Mouse (Mus musculus) heart, embryonic 14.5 days (tissue): ENCODE results near the gene Lsm4. TPM values are rescaled to one million over a fixed set of nuclear protein-coding genes. Genes with fewer than 3 reads are reported as not detected.

Experiments used
- ATAC-seq: fragments of 200-750 bp; cut with Nextera tagmentation; 2 replicates; pipeline ENCODE4 v1.8.0; 2017; ENCODE audit warnings: low read depth, moderate TSS enrichment; ENCODE audit not compliant: insufficient number of reproducible peaks, insufficient read depth, low FRiP score
- H3K27ac ChIP-seq, 2 experiments: fragments of 200-500 bp in 1 of 2; fragments of 300-500 bp in 1 of 2; sonication (generic) in 1 of 2; replicated peaks in 1 of 2; 2 replicates each; pipeline ENCODE4 v1.5.1; 2012 to 2014; ENCODE audit warnings: low read depth in 2 of 2, low read length in 2 of 2, control low read depth in 1 of 2, mild to moderate bottlenecking in 1 of 2, mixed read lengths in 1 of 2; ENCODE audit not compliant: control insufficient read depth in 1 of 2, insufficient read depth in 1 of 2
- H3K27me3 ChIP-seq: fragments of 300-500 bp; sonication (generic); 2 replicates; pipeline ENCODE4 v1.6.1; 2014; ENCODE audit warnings: mild to moderate bottlenecking, low read length, control low read depth; ENCODE audit not compliant: control insufficient read depth, insufficient read depth
- H3K36me3 ChIP-seq: fragments of 300-500 bp; sonication (generic); 2 replicates; pipeline ENCODE4 v1.6.1; 2014; ENCODE audit warnings: mild to moderate bottlenecking, control low read depth, low read length, mixed read lengths; ENCODE audit not compliant: control insufficient read depth, insufficient read depth
- H3K4me1 ChIP-seq, 2 experiments: fragments of 200-500 bp in 1 of 2; fragments of 300-500 bp in 1 of 2; sonication (generic) in 1 of 2; 2 replicates each; pipeline ENCODE4 v1.6.1; 2012 to 2014; ENCODE audit warnings: low read length in 2 of 2, control low read depth in 1 of 2, mixed read lengths in 1 of 2; ENCODE audit not compliant: control insufficient read depth in 2 of 2, insufficient read depth in 2 of 2
- H3K4me2 ChIP-seq: fragments of 300-500 bp; sonication (generic); 2 replicates; pipeline ENCODE4 v1.6.1; 2014; ENCODE audit warnings: mild to moderate bottlenecking, low read length
- H3K4me3 ChIP-seq, 2 experiments: fragments of 200-500 bp in 1 of 2; fragments of 300-500 bp in 1 of 2; sonication (generic) in 1 of 2; 2 replicates each; pipeline ENCODE4 v1.5.1; 2012 to 2014; ENCODE audit warnings: low read length in 2 of 2, mild to moderate bottlenecking in 2 of 2, control low read depth in 1 of 2, low read depth in 1 of 2, moderate library complexity in 1 of 2; ENCODE audit not compliant: control insufficient read depth in 1 of 2, insufficient read depth in 1 of 2
- H3K9ac ChIP-seq: fragments of 300-500 bp; sonication (generic); 2 replicates; pipeline ENCODE4 v1.6.1; 2014; ENCODE audit warnings: mild to moderate bottlenecking, low read length
- H3K9me3 ChIP-seq: fragments of 300-500 bp; sonication (generic); 2 replicates; pipeline ENCODE4 v1.6.1; 2016; ENCODE audit warnings: low read length, control low read depth; ENCODE audit not compliant: control insufficient read depth
- WGBS: fragments of 180-500 bp; shearing (Covaris S2); extraction: QIAGEN DNeasy Blood & Tissue Kit; methylation state at CpG from one replicate; pipeline ENCODE4 v1.1.7; 2014; 5-methylcytosine and 5-hydroxymethylcytosine counted together
- polyA plus RNA-seq: library from polyadenylated mRNA; unstranded; fragments of >200 nt; fragmentation: Nextera tagmentation; extraction: Ambion mirVana; gene quantifications from 2 replicates; pipeline ENCODE4 v1.2.1, GENCODE M21; 2014

Gene Lsm4
- polyA plus RNA-seq, 1 experiment from 2014 or later: 334 TPM

DNA sequence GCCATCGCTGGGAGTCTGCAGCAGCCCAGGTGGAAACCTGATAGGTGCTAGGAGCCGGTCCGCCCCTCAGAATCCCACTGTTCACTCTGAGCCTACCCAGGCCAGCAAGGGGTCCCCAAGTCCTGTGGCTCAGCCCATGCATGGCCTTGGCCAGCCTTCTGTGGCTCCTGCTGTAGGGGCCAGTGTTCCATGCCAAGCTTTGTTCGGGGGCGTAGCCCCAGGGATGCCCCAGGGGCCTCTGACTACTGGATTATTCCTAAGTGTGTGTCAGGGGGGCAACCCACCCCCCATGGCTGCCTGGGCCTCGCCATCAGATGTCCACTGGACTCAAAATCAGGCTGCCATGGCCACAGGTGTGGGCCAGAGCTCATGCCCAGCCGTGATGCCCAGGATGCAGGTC is 40.9 kb downstream of the Lsm4 start:
- H3K9me3 ChIP-seq: no peaks in the 10 kb centered on the region

DNA sequence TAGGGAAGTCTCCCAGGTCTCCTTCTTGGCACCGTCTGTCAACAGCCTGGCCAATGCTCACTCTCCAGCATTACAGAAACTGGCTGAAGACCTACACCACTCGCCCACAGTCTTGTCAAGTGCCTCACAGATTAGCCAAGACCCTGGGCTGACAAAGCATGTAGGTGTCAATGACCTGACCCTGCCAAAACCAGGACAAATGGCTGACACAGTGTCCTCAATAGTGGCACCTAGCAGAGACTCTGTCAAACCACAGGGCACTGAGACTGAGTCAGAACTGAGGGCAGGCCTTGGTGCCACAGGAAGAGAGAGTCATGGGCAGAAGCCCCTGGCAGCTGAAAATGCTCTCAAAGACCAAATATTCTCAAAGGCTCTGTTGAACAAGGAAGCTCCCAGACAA is 42.0 kb downstream of the Lsm4 start:
- Histone ChIP-seq H3K4me3 (no peak overlapping the region), H3K27me3 (peaks cover 14% of the 10 kb centered on the region; the same call in 1 of the 2 replicates), H3K36me3 (no peaks in the 10 kb centered on the region), H3K4me2 (no peak overlapping the region), H3K9ac (no peak overlapping the region), H3K27ac (no peak overlapping the region), H3K4me1 (no peaks in the 10 kb centered on the region), H3K9me3 (no peaks in the 10 kb centered on the region)
- ATAC-seq: no peak
- 40% methylated on average over 2 of the region's 2 CpGs for WGBS

More for the DNA sequence above, 40.9 kb downstream of the Lsm4 start:
- Histone ChIP-seq H3K4me1 (no peaks in the 10 kb centered on the region), H3K36me3 (no peaks in the 10 kb centered on the region), H3K4me2 (no peak overlapping the region), H3K27me3 (peaks cover 7% of the 10 kb centered on the region; the same call in 1 of the 2 replicates), H3K4me3 (no peak overlapping the region), H3K27ac (no peak overlapping the region), H3K9ac (no peak overlapping the region)
- 80% methylated on average over 7 of the region's 7 CpGs for WGBS
- no peak for ATAC-seq

DNA sequence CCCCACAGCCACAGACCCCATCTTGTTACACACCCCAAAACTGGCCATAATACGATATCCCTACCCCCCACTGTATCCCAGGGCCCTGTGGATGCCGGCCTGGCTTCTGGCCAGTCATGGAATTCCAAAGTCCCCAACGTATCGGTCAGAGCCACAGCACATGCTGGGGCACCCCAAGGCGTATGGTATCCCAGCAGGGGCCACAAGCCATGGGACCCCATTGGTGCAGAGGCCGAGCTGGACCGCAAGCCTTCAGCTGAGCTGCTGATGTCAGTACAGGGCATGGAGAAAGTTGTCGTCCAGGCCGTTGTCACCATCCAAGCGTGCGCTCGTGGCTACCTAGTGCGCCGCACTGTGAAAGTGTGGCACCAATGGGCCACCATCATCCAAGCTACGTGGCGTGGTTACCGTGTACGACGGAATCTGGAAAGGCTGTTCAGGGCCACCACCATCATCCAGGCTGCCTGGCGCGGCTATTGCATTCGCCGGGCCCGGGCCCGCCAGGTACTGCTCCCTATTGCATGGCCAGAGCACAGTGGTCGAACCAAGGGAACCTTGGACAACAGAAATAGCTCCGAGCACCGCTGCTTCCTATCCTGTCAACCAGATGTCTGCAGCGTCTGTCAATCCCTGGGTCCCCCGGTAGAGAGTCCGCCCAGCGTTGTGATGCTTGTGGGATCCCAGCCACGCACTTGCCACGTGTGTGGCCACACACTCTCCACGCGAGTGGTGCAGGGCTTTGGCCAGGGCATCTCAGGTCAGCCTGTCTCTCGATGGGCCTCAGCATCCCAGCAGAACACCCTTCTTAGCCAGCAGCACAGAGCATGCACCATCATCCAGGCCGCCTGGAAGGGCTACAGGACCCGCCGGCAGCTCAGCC is 43.7 kb downstream of the Lsm4 start:
- H3K4me2 ChIP-seq: no peak overlapping the region
- H3K9ac ChIP-seq: no peak overlapping the region
- H3K4me1 ChIP-seq: no peaks in the 10 kb centered on the region
- H3K9me3 ChIP-seq: no peaks in the 10 kb centered on the region
- H3K27ac ChIP-seq: no peak overlapping the region
- no peak overlapping the region for H3K4me3 ChIP-seq
- no peak for ATAC-seq
- no peaks in the 10 kb centered on the region for H3K36me3 ChIP-seq
- 73% methylated on average over 40 of the region's 40 CpGs for WGBS
- peaks cover 16% of the 10 kb centered on the region; the same call in 1 of the 2 replicates for H3K27me3 ChIP-seq

DNA sequence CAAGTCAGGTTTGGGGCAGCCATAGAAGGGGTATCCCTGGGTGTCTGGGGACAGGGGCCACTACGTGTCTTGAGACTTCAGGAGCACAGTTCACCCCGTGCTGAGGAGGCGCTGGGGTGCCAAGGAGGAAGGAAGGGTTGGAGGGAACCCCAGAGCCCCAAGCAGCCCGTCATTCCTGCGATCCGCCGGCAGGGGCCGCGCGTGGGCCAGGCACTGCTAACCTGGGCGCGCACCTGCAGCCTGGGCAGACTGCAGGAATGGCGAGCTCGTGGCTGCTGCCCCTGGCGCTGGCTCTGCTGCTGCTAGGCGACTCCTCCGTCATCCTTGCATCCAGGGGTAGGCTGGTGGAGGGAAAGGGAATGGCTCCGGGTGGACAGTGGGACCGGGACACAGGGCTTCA is 45.2 kb downstream of the Lsm4 start, which contains the start of gene Gm3336:
Gene Gm3336, plus strand, starts transcription at position 247 of the 400 bp plus-strand sequence.
- Histone ChIP-seq H3K4me1 (no peaks in the 10 kb centered on the region), H3K27ac (no peak within 1 kb of the TSS), H3K9me3 (no peaks in the 10 kb centered on the region), H3K36me3 (no peaks in the 10 kb centered on the region), H3K4me3 (no peak within 1 kb of the TSS), H3K4me2 (no peak within 1 kb of the TSS), H3K27me3 (peaks cover 19% of the 10 kb centered on the region; the same call in 1 of the 2 replicates), H3K9ac (no peak within 1 kb of the TSS)
- 2% methylated on average over 19 of the region's 19 CpGs for WGBS
- no peak for ATAC-seq

DNA sequence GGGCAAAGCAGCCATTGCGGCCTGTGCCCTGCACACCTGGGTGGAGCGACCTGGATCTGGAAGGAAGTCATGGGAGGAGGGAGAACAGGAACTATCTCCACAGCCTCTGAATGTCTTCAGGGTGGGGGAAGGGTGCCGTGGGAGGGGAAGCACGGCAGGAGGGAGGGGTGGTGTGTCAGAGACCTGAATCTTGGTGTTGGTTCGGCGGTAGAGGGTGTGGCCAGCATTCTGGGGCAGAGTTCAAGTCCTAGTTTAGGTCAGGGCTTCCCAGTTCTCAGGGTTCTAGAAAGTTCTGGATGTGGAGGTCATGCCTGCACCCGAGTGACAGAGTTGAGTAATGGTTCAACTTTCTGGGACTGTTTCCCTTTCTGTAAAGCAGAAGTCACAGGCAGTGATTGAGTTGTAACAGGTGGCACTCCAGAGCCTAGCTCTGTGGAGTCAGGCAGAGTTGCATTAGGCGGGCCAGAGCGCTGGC is 46.8 kb downstream of the Lsm4 start:
- H3K4me3 ChIP-seq: no peak overlapping the region
- WGBS: 60% methylated on average over 9 of the region's 9 CpGs
- no peak for ATAC-seq
- no peak overlapping the region for H3K27ac ChIP-seq
- no peak overlapping the region for H3K4me2 ChIP-seq
- H3K9me3 ChIP-seq: no peaks in the 10 kb centered on the region
- H3K4me1 ChIP-seq: no peaks in the 10 kb centered on the region
- H3K27me3 ChIP-seq: peaks cover 19% of the 10 kb centered on the region; the same call in 1 of the 2 replicates
- H3K36me3 ChIP-seq: no peaks in the 10 kb centered on the region
- no peak overlapping the region for H3K9ac ChIP-seq

DNA sequence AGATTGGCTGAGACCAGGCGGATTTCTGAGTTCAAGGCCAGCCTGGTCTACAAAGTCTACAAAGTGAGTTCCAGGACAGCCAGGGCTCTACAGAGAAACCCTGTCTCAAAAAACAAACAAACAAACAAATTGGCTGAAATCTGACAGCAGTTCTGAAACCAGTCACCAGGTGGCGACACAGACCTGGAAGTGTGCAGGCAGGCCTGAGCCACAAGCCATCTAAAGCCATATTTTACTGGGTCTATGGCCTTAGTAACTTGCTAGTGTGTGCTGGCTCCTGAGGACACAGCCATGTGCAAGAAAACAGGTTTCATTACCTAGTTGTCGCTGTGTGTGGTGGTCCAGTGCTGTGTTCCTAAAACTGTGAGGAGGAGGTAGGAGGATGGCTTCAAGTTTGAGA is 47.7 kb downstream of the Lsm4 start:
- 4% methylated on average over 3 of the region's 3 CpGs for WGBS
- H3K27ac ChIP-seq: no peak overlapping the region
- no peak overlapping the region for H3K4me3 ChIP-seq
- H3K27me3 ChIP-seq: peaks cover 19% of the 10 kb centered on the region; the same call in 1 of the 2 replicates
- H3K4me2 ChIP-seq: no peak overlapping the region
- no peaks in the 10 kb centered on the region for H3K9me3 ChIP-seq
- no peak overlapping the region for H3K9ac ChIP-seq
- no peaks in the 10 kb centered on the region for H3K36me3 ChIP-seq
- H3K4me1 ChIP-seq: no peaks in the 10 kb centered on the region
- no peak for ATAC-seq

DNA sequence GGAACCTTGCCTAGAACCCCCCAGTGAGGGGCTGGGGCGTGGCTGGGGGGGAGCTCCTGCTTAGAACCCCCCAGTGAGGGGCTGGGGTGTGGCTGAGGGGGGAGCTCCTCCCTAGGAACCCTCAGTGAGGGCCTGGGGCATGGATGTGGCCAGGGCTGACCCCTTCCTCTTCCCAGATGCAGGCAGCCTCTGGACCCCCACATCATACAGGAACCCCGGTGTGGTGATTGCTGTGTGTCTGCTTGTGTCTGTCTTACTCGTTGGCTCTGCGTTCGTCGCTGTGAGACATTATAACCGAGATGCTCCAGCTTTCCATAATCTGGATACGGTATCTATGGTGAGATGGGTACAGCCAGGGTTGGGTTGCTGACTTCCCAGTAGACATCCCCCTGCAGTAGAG is 48.6 kb downstream of the Lsm4 start:
- 79% methylated on average over 8 of the region's 8 CpGs for WGBS
- H3K27me3 ChIP-seq: peaks cover 23% of the 10 kb centered on the region

More for the DNA sequence above, 48.6 kb downstream of the Lsm4 start:
- Histone ChIP-seq H3K4me3 (no peak overlapping the region), H3K4me1 (no peaks in the 10 kb centered on the region), H3K9ac (no peak overlapping the region), H3K4me2 (no peak overlapping the region), H3K9me3 (no peaks in the 10 kb centered on the region), H3K36me3 (no peaks in the 10 kb centered on the region), H3K27ac (no peak overlapping the region)
- ATAC-seq: no peak
